Mouse (Mus musculus) CH12.LX (cell line): ENCODE data around the gene D130052B06Rik. TPM values are rescaled to one million over a fixed set of nuclear protein-coding genes. Genes with fewer than 3 reads are reported as not detected.

Experiments used
- DNase-seq: peaks from one replicate; pipeline ENCODE4 v3.0.0-alpha.2; 2013; ENCODE audit errors: extremely low read depth
- H3K27ac ChIP-seq: 2 replicates; pipeline ENCODE4 v1.5.1; 2012; ENCODE audit warnings: low read depth, mild to moderate bottlenecking, control low read depth, moderate library complexity; ENCODE audit not compliant: insufficient read depth
- H3K27me3 ChIP-seq: replicated peaks from 2 replicates; pipeline ENCODE3; 2012; ENCODE audit warnings: inconsistent platforms
- H3K36me3 ChIP-seq, 2 experiments: replicated peaks in 1 of 2; 2 replicates each; pipeline versions ENCODE3 to v1.6.1; 2012; ENCODE audit warnings: inconsistent platforms in 1 of 2, low read length in 1 of 2, mild to moderate bottlenecking in 1 of 2, mixed read lengths in 1 of 2, moderate library complexity in 1 of 2; ENCODE audit not compliant: control insufficient read depth in 1 of 2, insufficient read depth in 1 of 2
- H3K4me1 ChIP-seq, 2 experiments: 2 replicates each; pipeline ENCODE4 v1.6.1; 2012; ENCODE audit warnings: inconsistent platforms in 1 of 2, moderate library complexity in 1 of 2; ENCODE audit not compliant: insufficient read depth in 2 of 2, control insufficient read depth in 1 of 2
- H3K4me2 ChIP-seq: 2 replicates; pipeline ENCODE4 v1.6.1; 2012; ENCODE audit warnings: low read depth, mild to moderate bottlenecking, control low read depth; ENCODE audit not compliant: poor library complexity, insufficient read depth, severe bottlenecking
- H3K4me3 ChIP-seq, 3 experiments: fragments of 150-350 bp in 1 of 3; sonication (generic) in 1 of 3; replicated peaks in 1 of 3; 2 replicates each; pipeline versions ENCODE3 to v1.5.1; 2011 to 2012; ENCODE audit warnings: low read depth in 2 of 3, low read length in 2 of 3, mild to moderate bottlenecking in 2 of 3, moderate library complexity in 2 of 3, control low read depth in 1 of 3, improper control_type of control experiment in 1 of 3, inconsistent platforms in 1 of 3, mixed read lengths in 1 of 3; ENCODE audit not compliant: poor library complexity in 1 of 3
- H3K79me2 ChIP-seq: replicated peaks from 2 replicates; pipeline ENCODE4 v1.6.1; 2012; ENCODE audit warnings: mild to moderate bottlenecking, moderate library complexity; ENCODE audit not compliant: control insufficient read depth, poor library complexity, insufficient read depth, severe bottlenecking; ENCODE audit errors: extremely low read depth
- H3K9ac ChIP-seq: 2 replicates; pipeline ENCODE4 v1.6.1; 2012; ENCODE audit warnings: low read depth, mild to moderate bottlenecking, control low read depth, moderate library complexity; ENCODE audit not compliant: insufficient read depth
- H3K9me3 ChIP-seq: replicated peaks from 2 replicates; pipeline ENCODE3; 2012; ENCODE audit warnings: low read length, inconsistent platforms, mixed read lengths
- BHLHE40 ChIP-seq: IDR thresholded peaks from 2 replicates; pipeline ENCODE4 v1.6.1; 2011; ENCODE audit warnings: mild to moderate bottlenecking, low read depth, low read length, improper control_type of control experiment
- CTCF ChIP-seq, 2 experiments: IDR thresholded peaks in 1 of 2; conservative IDR thresholded peaks in 1 of 2; 2 replicates each; pipeline ENCODE4 v1.5.1; 2011 to 2012; ENCODE audit warnings: low read depth in 2 of 2, low read length in 2 of 2, improper control_type of control experiment in 1 of 2, inconsistent platforms in 1 of 2, mild to moderate bottlenecking in 1 of 2, moderate library complexity in 1 of 2
- ELF1 ChIP-seq: IDR thresholded peaks from 2 replicates; pipeline ENCODE4 v1.6.1; 2014; ENCODE audit warnings: low read depth, mild to moderate bottlenecking, inconsistent platforms, low read length, improper control_type of control experiment
- EP300 ChIP-seq: IDR thresholded peaks from 2 replicates; pipeline ENCODE4 v1.6.1; 2011; ENCODE audit warnings: low read length, improper control_type of control experiment
- ETS1 ChIP-seq: conservative IDR thresholded peaks from 2 replicates; pipeline ENCODE4 v1.6.1; 2012; ENCODE audit warnings: low read depth, mild to moderate bottlenecking, inconsistent platforms, low read length, improper control_type of control experiment, moderate library complexity
- GABPA ChIP-seq: IDR thresholded peaks from 2 replicates; pipeline ENCODE4 v1.6.1; 2012; ENCODE audit warnings: low read depth, low read length, improper control_type of control experiment, inconsistent platforms; ENCODE audit not compliant: insufficient replicate concordance
- HCFC1 ChIP-seq: IDR thresholded peaks from 2 replicates; pipeline ENCODE4 v1.6.1; 2012; ENCODE audit warnings: low read depth, mild to moderate bottlenecking, inconsistent platforms, low read length, improper control_type of control experiment
- IRF4 ChIP-seq: IDR thresholded peaks from 2 replicates; pipeline ENCODE4 v1.6.1; 2014; ENCODE audit warnings: low read depth, mild to moderate bottlenecking, inconsistent platforms, low read length, improper control_type of control experiment
- KAT2A ChIP-seq: IDR thresholded peaks from 2 replicates; pipeline ENCODE4 v1.6.1; 2012; ENCODE audit warnings: low read length, improper control_type of control experiment, inconsistent platforms; ENCODE audit not compliant: insufficient replicate concordance
- MAFK ChIP-seq: IDR thresholded peaks from 2 replicates; pipeline ENCODE4 v1.6.1; 2011; ENCODE audit warnings: low read length, improper control_type of control experiment; ENCODE audit not compliant: insufficient replicate concordance
- MAX ChIP-seq: IDR thresholded peaks from 2 replicates; pipeline ENCODE4 v1.6.1; 2011; ENCODE audit warnings: low read length, improper control_type of control experiment
- MEF2A ChIP-seq: IDR thresholded peaks from 2 replicates; pipeline ENCODE4 v1.6.1; 2014; ENCODE audit warnings: low read depth, mild to moderate bottlenecking, inconsistent platforms, low read length, improper control_type of control experiment, borderline replicate concordance
- MYC ChIP-seq: IDR thresholded peaks from 2 replicates; pipeline ENCODE4 v1.6.1; 2011; ENCODE audit warnings: low read depth, mild to moderate bottlenecking, improper control_type of control experiment, low read length
- NELFE ChIP-seq: IDR thresholded peaks from 2 replicates; pipeline ENCODE4 v1.6.1; 2011; ENCODE audit warnings: low read depth, low read length, improper control_type of control experiment
- PAX5 ChIP-seq: IDR thresholded peaks from 2 replicates; pipeline ENCODE4 v1.6.1; 2012; ENCODE audit warnings: low read length, inconsistent platforms, mixed read lengths
- POLR2A ChIP-seq: IDR thresholded peaks from 2 replicates; pipeline ENCODE4 v1.6.1; 2011; ENCODE audit warnings: low read depth, mild to moderate bottlenecking, improper control_type of control experiment, low read length
- POLR2AphosphoS2 ChIP-seq: IDR thresholded peaks from 2 replicates; pipeline ENCODE4 v1.6.1; 2011; ENCODE audit warnings: low read depth, low read length, improper control_type of control experiment
- RCOR1 ChIP-seq: conservative IDR thresholded peaks from 2 replicates; pipeline ENCODE4 v1.6.1; 2012; ENCODE audit warnings: low read depth, mild to moderate bottlenecking, inconsistent platforms, low read length, improper control_type of control experiment
- SMC3 ChIP-seq: IDR thresholded peaks from 2 replicates; pipeline ENCODE4 v1.6.1; 2011; ENCODE audit warnings: low read depth, low read length, improper control_type of control experiment
- TCF12 ChIP-seq: IDR thresholded peaks from 2 replicates; pipeline ENCODE4 v1.6.1; 2014; ENCODE audit warnings: low read depth, mild to moderate bottlenecking, inconsistent platforms, low read length, improper control_type of control experiment
- UBTF ChIP-seq: IDR thresholded peaks from 2 replicates; pipeline ENCODE4 v1.6.1; 2012; ENCODE audit warnings: low read depth, mild to moderate bottlenecking, inconsistent platforms, low read length, improper control_type of control experiment, moderate library complexity
- USF1 ChIP-seq: IDR thresholded peaks from 2 replicates; pipeline ENCODE4 v1.6.1; 2014; ENCODE audit warnings: low read depth, mild to moderate bottlenecking, inconsistent platforms, low read length, improper control_type of control experiment
- USF2 ChIP-seq: conservative IDR thresholded peaks from 2 replicates; pipeline ENCODE4 v1.6.1; 2011; ENCODE audit warnings: low read depth, low read length, improper control_type of control experiment
- ZMIZ1 ChIP-seq: IDR thresholded peaks from 2 replicates; pipeline ENCODE4 v1.6.1; 2012; ENCODE audit warnings: low read depth, mild to moderate bottlenecking, inconsistent platforms, low read length, improper control_type of control experiment
- ZNF384 ChIP-seq: IDR thresholded peaks from 2 replicates; pipeline ENCODE4 v1.6.1; 2012; ENCODE audit warnings: low read depth, low read length, improper control_type of control experiment, inconsistent platforms
- dilution Hi-C: fragments of 300-500 bp; cut with MboI; formaldehyde crosslinking; loops from 2 replicates; pipeline ENCODE4 v1.14.3; 2020; ENCODE audit warnings: low sequenced_read_pairs; ENCODE audit not compliant: extremely low pct_unique_long_range_greater_than_20kb, extremely low pct_ligation_motif_present
- in situ Hi-C: fragments of 300-500 bp; cut with MboI; formaldehyde crosslinking; loops from 3 replicates; pipeline ENCODE4 v1.14.3; 2019; ENCODE audit warnings: low sequenced_read_pairs, low pct_ligation_motif_present, low pct_unique_long_range_greater_than_20kb, mixed read lengths
- polyA plus RNA-seq: library from polyadenylated mRNA; unstranded; fragments of >175 nt; gene quantifications from 2 replicates; pipeline ENCODE4 v1.2.1, GENCODE M21; 2012; ENCODE audit warnings: low read depth; ENCODE audit not compliant: insufficient read length
- total RNA-seq, 2 experiments: library from RNA; depleted of rRNA; stranded (reverse); fragments of 300-350 nt in 1 of 2; fragments of >200 nt in 1 of 2; gene quantifications; 2 replicates each; pipeline ENCODE4 v1.2.3; 2012 to 2014

Gene D130052B06Rik
- total and polyA plus RNA-seq, 3 experiments = not detected

DNA sequence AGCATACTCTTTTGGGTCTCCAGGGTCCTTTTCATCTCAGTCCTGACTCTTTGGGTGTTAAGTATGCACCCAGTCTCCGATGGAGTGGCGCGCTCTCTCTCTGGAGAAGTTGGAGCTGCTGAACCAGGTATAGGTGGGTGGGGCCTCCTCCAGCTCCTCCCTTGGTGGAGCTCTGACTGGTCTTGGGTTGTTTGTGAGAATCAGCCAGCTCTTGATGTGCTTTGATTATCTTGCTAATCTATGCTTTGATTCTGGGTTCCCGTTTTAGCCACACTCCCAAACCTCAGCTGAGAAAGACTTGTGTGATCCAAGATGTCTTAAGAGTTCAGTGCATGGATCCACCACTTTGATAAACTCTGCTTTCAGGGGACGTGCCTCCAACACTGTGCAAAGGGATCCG lies 20.2 kb upstream of the D130052B06Rik start, which contains the start of gene Gabrp:
Gene Gabrp, minus strand, starts transcription at position 101 of the 400 bp plus-strand sequence.
- H3K79me2 ChIP-seq = no peaks in the 10 kb centered on the region
- H3K4me2 ChIP-seq = no peak within 1 kb of the TSS
- H3K4me3 ChIP-seq = no peak within 1 kb of the TSS
- dilution Hi-C loops = no loop called here
- no peak within 1 kb of the TSS for H3K27ac ChIP-seq
- H3K9ac ChIP-seq = no peak within 1 kb of the TSS
- DNase-seq = no peak
- TF ChIP-seq USF1 = no peak
- TF ChIP-seq POLR2A = no peak
- TF ChIP-seq GABPA = no peak
- TF ChIP-seq CTCF (conservative IDR thresholded peaks at IDR 0.05 in 1 of 2, IDR thresholded peaks at IDR 0.05 in 1 of 2; ENCODE audit: low read depth in 2 of 2, low read length in 2 of 2) = no peak
- no peak for TF ChIP-seq ZNF384
- TF ChIP-seq RCOR1 = no peak
- TF ChIP-seq ELF1 = no peak
- no peak for TF ChIP-seq MAX
- no peak for TF ChIP-seq BHLHE40
- TF ChIP-seq USF2 = no peak
- no peak for TF ChIP-seq EP300
- no peak for TF ChIP-seq TCF12
- no peak for TF ChIP-seq HCFC1
- TF ChIP-seq POLR2AphosphoS2 = no peak
- H3K36me3 ChIP-seq = no peaks in the 10 kb centered on the region
- peaks cover 1% of the 10 kb centered on the region for H3K9me3 ChIP-seq
- H3K27me3 ChIP-seq = peaks cover 6% of the 10 kb centered on the region
- in situ Hi-C loops = no loop called here
- peaks cover 0 to 11% of the 10 kb centered on the region in 2 experiments; a peak in 2 of 4 replicates for H3K4me1 ChIP-seq

DNA sequence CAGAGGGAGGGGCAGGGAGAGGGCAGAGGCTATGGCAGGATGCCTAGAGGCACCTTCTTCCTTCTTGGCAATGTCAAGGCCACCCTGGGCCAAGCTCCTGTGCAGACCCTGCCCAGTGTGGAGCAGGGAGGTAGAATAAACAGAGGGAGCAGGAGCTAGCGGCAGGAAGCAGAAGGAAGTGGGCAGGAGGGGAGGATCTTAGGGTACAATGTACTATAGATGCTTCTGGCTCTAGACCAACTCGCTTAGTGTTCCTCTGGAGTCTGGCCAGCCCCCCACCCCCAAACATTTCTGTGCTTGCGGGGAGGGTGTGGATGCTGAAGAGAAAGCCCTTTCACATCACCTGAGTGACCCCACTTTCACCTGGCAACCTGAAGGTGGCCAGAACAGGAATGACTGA lies 19.5 kb upstream of the D130052B06Rik start:
- Histone ChIP-seq H3K4me2 (no peak overlapping the region), H3K4me1 (peaks cover 0 to 11% of the 10 kb centered on the region in 2 experiments; a peak in 2 of 4 replicates), H3K27me3 (peaks cover 6% of the 10 kb centered on the region), H3K27ac (no peak overlapping the region), H3K4me3 (no peak overlapping the region), H3K36me3 (no peaks in the 10 kb centered on the region), H3K79me2 (no peaks in the 10 kb centered on the region), H3K9me3 (peaks cover 1% of the 10 kb centered on the region), H3K9ac (no peak overlapping the region)
- TF ChIP-seq MAX (no peak), MAFK (no peak), MYC (no peak), KAT2A (no peak), UBTF (no peak), PAX5 (no peak), SMC3 (no peak), ETS1 (no peak), USF1 (no peak), ZMIZ1 (no peak), NELFE (no peak), IRF4 (no peak), MEF2A (no peak)
- in situ Hi-C loops = no loop called here
- dilution Hi-C loops = no loop called here
- no peak for DNase-seq
